Mouse (Mus musculus) kidney, adult 2 months (tissue): Measurements from ENCODE around the gene Fam192a.

Experiments
- CTCF ChIP-seq: fragments of 200-500 bp; conservative IDR thresholded peaks from 2 replicates; pipeline ENCODE4 v1.5.1; 2011; ENCODE audit warnings: low read depth, mild to moderate bottlenecking, control low read depth, low read length, moderate library complexity, mixed read lengths; ENCODE audit not compliant: insufficient read depth, insufficient read length
- POLR2A ChIP-seq: fragments of 200-500 bp; IDR thresholded peaks from one replicate; pipeline ENCODE4 v1.6.1; 2011; ENCODE audit warnings: low read depth, low read length, control low read depth

DNA sequence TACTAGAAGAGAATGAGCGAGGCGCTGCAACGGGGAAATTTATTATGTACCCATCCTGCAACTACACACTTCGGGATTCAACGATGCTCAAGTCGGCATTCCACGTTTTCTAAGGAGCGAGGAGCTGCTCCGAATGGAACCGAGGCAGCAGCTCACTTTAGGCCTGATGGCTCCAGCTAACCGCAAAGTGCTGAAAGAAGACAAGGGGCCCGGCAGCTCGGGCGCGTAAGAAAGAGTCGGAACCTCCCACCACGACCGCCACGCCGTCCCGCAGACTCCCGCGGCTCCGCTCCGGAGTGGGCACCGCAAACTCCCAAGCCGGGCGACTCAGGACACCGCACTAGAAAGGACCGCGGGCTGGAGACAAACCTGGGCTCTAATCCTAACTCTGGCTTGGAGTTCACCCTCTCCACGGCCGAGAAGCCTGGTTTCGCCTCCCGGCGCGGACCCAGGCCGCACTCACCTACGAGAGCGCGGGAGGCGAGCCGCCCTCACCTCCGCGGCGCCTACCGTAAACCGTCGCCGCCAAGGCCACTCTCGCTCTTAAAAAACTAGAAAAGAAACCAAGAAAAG is 677 bp downstream of the Fam192a start:
- TF ChIP-seq CTCF (no peak), POLR2A (no peak)
